Mouse (Mus musculus): ENCODE data around the gene Tln1. TPM values are rescaled to one million over a fixed set of nuclear protein-coding genes. Genes with fewer than 3 reads are reported as not detected.

The Tln1 gene
- 54.6 and 60.2 TPM in 2 replicates for polyA plus RNA-seq (2012; rRNA removed)

GRCm38 (mm10) chr4:43561997-43562768, at the start of gene Tln1, which contains the start of gene Creb3:
Gene Tln1, minus strand, starts transcription at chr4:43562691.
Gene Creb3, plus strand, starts transcription at chr4:43562332.

DNA sequence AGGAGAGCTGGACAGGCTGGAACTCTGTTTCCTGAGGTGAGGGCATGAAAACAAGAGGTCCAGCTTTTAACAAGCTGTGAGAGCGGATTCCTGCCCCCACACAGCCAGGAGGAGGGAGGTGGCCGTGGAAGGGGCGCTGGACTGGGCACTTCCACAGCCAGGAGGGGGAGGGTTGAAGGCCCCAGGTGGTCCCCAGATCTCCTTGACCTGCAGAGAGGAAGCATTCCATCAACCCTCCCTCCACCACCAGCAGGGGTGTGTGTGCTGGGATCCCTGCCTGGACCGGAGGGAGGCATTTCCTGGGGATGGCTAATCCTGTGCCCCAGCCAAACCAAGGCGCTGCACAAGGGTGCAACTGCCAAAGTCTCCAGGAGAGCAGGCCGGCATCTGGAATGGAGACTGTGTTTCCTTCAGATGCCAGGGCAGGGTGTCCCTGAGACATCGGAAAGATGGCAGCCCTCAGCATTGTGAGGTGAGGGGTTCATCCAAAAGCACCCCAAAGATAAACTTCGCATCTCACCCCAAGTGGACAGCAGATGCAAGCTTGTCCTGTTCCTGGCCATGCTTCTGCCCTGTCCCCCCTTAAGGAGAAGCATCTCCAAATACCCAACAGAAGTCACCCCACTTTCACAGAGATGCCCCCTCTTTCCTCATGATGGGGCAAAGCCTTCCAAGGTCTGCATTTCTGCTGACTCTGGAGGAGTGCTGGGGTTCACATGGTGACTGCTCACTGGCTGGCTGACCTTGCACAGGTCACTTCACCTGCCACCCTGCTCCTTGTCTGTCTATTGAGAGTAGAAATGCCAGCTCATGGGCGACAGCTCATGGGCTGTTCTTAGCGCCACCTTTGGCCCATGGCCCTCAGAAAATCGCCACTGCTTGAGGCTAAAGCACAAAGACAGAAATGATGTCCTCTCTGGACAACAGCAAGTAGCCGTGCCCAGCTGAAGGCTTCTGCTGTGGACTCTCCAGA, 22.2 kb upstream of the Tln1 start, which contains the start of gene Msmp:
Gene Msmp, minus strand, starts transcription at position 51 of the 973 bp plus-strand sequence.

DNA sequence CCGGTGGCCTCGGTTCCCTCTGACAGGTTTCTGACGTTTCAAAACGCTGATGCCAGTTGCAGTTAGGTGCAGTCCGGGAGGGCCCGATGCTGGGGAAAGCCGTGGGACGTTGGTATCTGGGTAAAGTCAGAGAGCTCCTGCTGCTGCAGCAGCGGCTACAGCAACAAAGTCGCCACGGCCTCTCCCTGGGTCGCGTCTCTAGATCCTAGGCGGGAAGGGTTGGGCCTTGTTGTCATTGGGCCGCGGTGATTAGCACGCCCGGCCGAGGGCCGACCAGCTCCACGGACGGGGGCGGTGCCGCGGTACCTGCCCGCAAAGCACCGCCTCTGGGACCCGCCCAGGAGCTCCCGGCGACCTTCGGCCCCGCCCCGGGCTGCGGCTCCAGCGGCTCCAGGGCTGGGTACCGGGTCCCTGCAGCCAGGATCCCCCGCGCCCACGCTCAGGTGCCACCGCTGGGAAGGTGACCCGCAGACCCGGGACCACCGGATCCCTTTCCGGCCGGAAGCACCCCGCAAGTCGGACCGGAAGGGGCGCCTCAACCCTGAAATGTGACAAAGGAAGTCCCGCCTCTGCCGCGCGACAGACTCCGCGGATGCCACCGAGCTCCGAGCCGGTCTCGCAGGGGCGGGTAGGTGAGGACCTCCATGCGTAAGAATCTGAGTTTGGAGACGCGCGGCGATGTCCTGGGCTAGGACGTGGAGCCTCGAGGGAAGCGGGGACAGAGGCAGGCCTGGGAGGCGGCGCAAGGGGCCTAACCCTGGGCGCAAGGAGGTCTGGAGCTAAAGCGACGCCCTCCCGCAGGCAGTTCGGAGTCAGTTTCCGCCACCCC, 16.1 kb upstream of the Tln1 start, which contains the start of the genes Rgp1 and Gba2:
Gene Rgp1, plus strand, starts transcription at position 340 of the 829 bp plus-strand sequence.
Gene Gba2, minus strand, starts transcription at position 498 of the 829 bp plus-strand sequence.

GRCm38 (mm10) chr4:43506536-43507185, 55.8 kb downstream of the Tln1 start, which contains the start of gene Car9:
Gene Car9, plus strand, starts transcription at chr4:43506966.

GRCm38 (mm10) chr4:43499407-43500333, 62.8 kb downstream of the Tln1 start, which contains the start of gene Arhgef39:
Gene Arhgef39, minus strand, starts transcription at chr4:43499695.

GRCm38 (mm10) chr4:43492821-43493185, 69.7 kb downstream of the Tln1 start, which contains the start of gene Ccdc107:
Gene Ccdc107, plus strand, starts transcription at chr4:43492900.

GRCm38 (mm10) chr4:43483535-43484091, 78.9 kb downstream of the Tln1 start, which contains the start of gene Sit1:
Gene Sit1, minus strand, starts transcription at chr4:43483734.

Other genes with a start within 250 kb of the Tln1 start
- gene Rusc2, start 180.7 kb downstream of the Tln1 start, polyA plus RNA-seq (2012; rRNA removed): 59.6 and 67.4 TPM in 2 replicates
- gene Fam166b, start 133.6 kb downstream of the Tln1 start, polyA plus RNA-seq (2012; rRNA removed): 0.92 and 1.1 TPM in 2 replicates
- gene Tesk1, start 120.8 kb downstream of the Tln1 start, polyA plus RNA-seq (2012; rRNA removed): 75.3 and 75.5 TPM in 2 replicates
- 0.20 and 0.59 TPM in 2 replicates for gene Cd72, start 108.1 kb downstream of the Tln1 start, polyA plus RNA-seq (2012; rRNA removed)
- gene Sit1, start 79.0 kb downstream of the Tln1 start, polyA plus RNA-seq (2012; rRNA removed): not detected in 2 replicates
- 76.4 and 104 TPM in 2 replicates for gene Ccdc107, start 69.8 kb downstream of the Tln1 start, polyA plus RNA-seq (2012; rRNA removed)
- gene Arhgef39, start 63.0 kb downstream of the Tln1 start, polyA plus RNA-seq (2012; rRNA removed): 33.3 and 39.5 TPM in 2 replicates
- gene Car9, start 55.7 kb downstream of the Tln1 start, polyA plus RNA-seq (2012; rRNA removed): 0.50 and 0.79 TPM in 2 replicates
- 15.7 and 78.5 TPM in 2 replicates for gene Tpm2, start 38.9 kb downstream of the Tln1 start, polyA plus RNA-seq (2012; rRNA removed)
- 52.6 and 54.6 TPM in 2 replicates for gene Creb3, start 359 bp downstream of the Tln1 start, polyA plus RNA-seq (2012; rRNA removed)
- gene Rgp1, start 16.0 kb upstream of the Tln1 start, polyA plus RNA-seq (2012; rRNA removed): 55.7 and 57.0 TPM in 2 replicates
- gene Gba2, start 16.2 kb upstream of the Tln1 start, polyA plus RNA-seq (2012; rRNA removed): 82.9 and 90.4 TPM in 2 replicates
- not detected in 2 replicates for gene Msmp, start 21.8 kb upstream of the Tln1 start, polyA plus RNA-seq (2012; rRNA removed)
- 69.8 and 78.3 TPM in 2 replicates for gene Npr2, start 69.2 kb upstream of the Tln1 start, polyA plus RNA-seq (2012; rRNA removed)
- gene Spag8, start 90.9 kb upstream of the Tln1 start, polyA plus RNA-seq (2012; rRNA removed): 6.6 and 7.9 TPM in 2 replicates
- 56.9 and 57.8 TPM in 2 replicates for gene Hint2, start 93.8 kb upstream of the Tln1 start, polyA plus RNA-seq (2012; rRNA removed)
- gene Tmem8b, start 106.3 kb upstream of the Tln1 start, polyA plus RNA-seq (2012; rRNA removed): 23.4 and 26.5 TPM in 2 replicates
- gene Fam221b, start 106.5 kb upstream of the Tln1 start, polyA plus RNA-seq (2012; rRNA removed): 0.30 and 0.37 TPM in 2 replicates
- not detected in 2 replicates for gene Olfr70, start 138.1 kb upstream of the Tln1 start, polyA plus RNA-seq (2012; rRNA removed)
- not detected in 2 replicates for gene Olfr71, start 147.6 kb upstream of the Tln1 start, polyA plus RNA-seq (2012; rRNA removed)
- gene Hrct1, start 164.5 kb upstream of the Tln1 start, polyA plus RNA-seq (2012; rRNA removed): 0.37 and 0.76 TPM in 2 replicates
- gene Spaar, start 167.3 kb upstream of the Tln1 start, polyA plus RNA-seq (2012; rRNA removed): 0.09 and 0.16 TPM in 2 replicates
- not detected in 2 replicates for gene Olfr159, start 208.3 kb upstream of the Tln1 start, polyA plus RNA-seq (2012; rRNA removed)